Comparison of ENCODE assay signal across 9 mouse cellular contexts in the genomic region with DNA sequence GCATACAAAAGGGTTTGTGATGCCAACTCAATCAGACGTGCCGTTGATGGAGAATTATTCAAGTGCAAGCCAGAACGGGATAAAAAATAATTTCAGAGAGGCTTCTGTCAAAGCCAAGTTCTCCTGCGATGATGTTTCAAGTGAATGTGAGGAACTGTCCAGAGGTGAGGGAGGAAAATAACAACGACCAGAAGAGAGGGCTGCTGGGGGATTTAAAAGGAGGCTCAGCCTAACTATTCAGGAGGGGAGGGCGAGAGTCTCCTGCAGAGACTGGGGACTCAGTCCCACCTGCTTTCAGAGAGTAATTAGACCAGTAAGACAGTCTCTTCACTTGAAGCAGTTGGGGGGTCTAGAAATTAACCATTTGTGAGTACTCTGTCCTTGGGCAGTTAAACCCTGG.
DNase-seq lines count a peak whose midpoint lies in the region; ATAC-seq and TF ChIP-seq lines count a peak whose summit lies in the region.
"Had no signal": no experiment of that assay in that cellular context is flagged by ENCODE, and none has a peak within 500 bp of the region (broad histone marks: within the 10 kb centered on the region; RNA-seq: fewer than 3 reads in every experiment).

No protein-coding gene starts in this region.

- peaks cover 25% of the 10 kb centered on the region for H3K4me1 ChIP-seq in forebrain, embryonic 16.5 days (replicated peaks; ENCODE audit: control insufficient read depth, insufficient read depth, low read length)
- H3K4me1 ChIP-seq in midbrain, embryonic 11.5 days (ENCODE audit: control insufficient read depth, insufficient read depth, low read length), result peaks cover 7% of the 10 kb centered on the region; the same call in 1 of the 2 replicates
- peaks cover 9% of the 10 kb centered on the region for H3K4me1 ChIP-seq in stomach, embryonic 16.5 days (ENCODE audit: control insufficient read depth, insufficient read depth, low read length)

- H3K27me3 ChIP-seq in forebrain, embryonic 16.5 days (replicated peaks; ENCODE audit: control insufficient read depth, insufficient read depth, low read length), result no peaks in the 10 kb centered on the region
- H3K27me3 ChIP-seq in midbrain, embryonic 11.5 days (ENCODE audit: control insufficient read depth, insufficient read depth, low read length), result no peaks in the 10 kb centered on the region
- H3K27me3 ChIP-seq in stomach, embryonic 16.5 days (ENCODE audit: control insufficient read depth, insufficient read depth, low read length), result no peaks in the 10 kb centered on the region

- no peak for DNase-seq in layer of hippocampus, adult 2 months (ENCODE audit: low spot score in 2 of 2)
- DNase-seq in layer of hippocampus, postnatal 25 days (ENCODE audit: extremely low spot score in 1 of 2, low spot score in 1 of 2), result no peak
- no peak for DNase-seq in midbrain, embryonic 11.5 days (ENCODE audit: low spot score, missing footprints)
- no peak for DNase-seq in c-Kit-positive CD71-positive TER-119-positive erythroid progenitor cells, embryonic 14.5 days (ENCODE audit: low spot score)
- DNase-seq in right cerebral cortex, adult 2 months (ENCODE audit: low spot score in 2 of 2), result no peak
- no peak for DNase-seq in urinary bladder, postnatal 25 days (ENCODE audit: low spot score)
- DNase-seq: liver had no signal

- H3K9ac ChIP-seq in forebrain, embryonic 16.5 days (replicated peaks; ENCODE audit: low read depth, low read length), result peak overlapping the region; percentile 15
- no peak overlapping the region for H3K9ac ChIP-seq in midbrain, embryonic 11.5 days (ENCODE audit: low read length)
- H3K9ac ChIP-seq in stomach, embryonic 16.5 days (ENCODE audit: low read length), result no peak overlapping the region

- peak overlapping the region; percentile 54 for H3K27ac ChIP-seq in layer of hippocampus, adult 2 months
- peak overlapping the region; percentile 96 for H3K27ac ChIP-seq in forebrain, embryonic 16.5 days (ENCODE audit: low read length)
- peak overlapping the region; percentile 15 for H3K27ac ChIP-seq in midbrain, embryonic 11.5 days (ENCODE audit: low read depth, low read length)
- no peak overlapping the region for H3K27ac ChIP-seq in stomach, embryonic 16.5 days (ENCODE audit: low read length)

- H3K4me3 ChIP-seq in layer of hippocampus, adult 2 months, result peak overlapping the region; percentile 8; the same call in 1 of the 2 replicates
- 0 out of 2 replicates have a peak overlapping the region, but pooled peaks have one; percentile 2 for H3K4me3 ChIP-seq in forebrain, embryonic 16.5 days (replicated peaks; ENCODE audit: low read length)
- H3K4me3 ChIP-seq in midbrain, embryonic 11.5 days (ENCODE audit: low read depth, low read length), result no peak overlapping the region
- no peak overlapping the region for H3K4me3 ChIP-seq in stomach, embryonic 16.5 days (replicated peaks; ENCODE audit: low read length)

- H3K4me2 ChIP-seq in forebrain, embryonic 16.5 days (ENCODE audit: low read length), result peak overlapping the region; percentile 40
- H3K4me2 ChIP-seq in midbrain, embryonic 11.5 days, result no peak overlapping the region
- peak overlapping the region; percentile 27; the same call in 1 of the 2 replicates for H3K4me2 ChIP-seq in stomach, embryonic 16.5 days (ENCODE audit: low read depth, low read length)

- TF ChIP-seq CTCF in layer of hippocampus, adult 2 months (conservative IDR thresholded peaks at IDR 0.05), result no peak

- 3% methylated on average over 6 of the region's 6 CpGs for WGBS in forebrain, embryonic 16.5 days
- WGBS in midbrain, embryonic 11.5 days, result 44% methylated on average over 6 of the region's 6 CpGs
- 30% methylated on average over 6 of the region's 6 CpGs for WGBS in stomach, embryonic 16.5 days

- peak; percentile 56 for ATAC-seq in forebrain, embryonic 16.5 days
- ATAC-seq in midbrain, embryonic 11.5 days (ENCODE audit: low FRiP score), result peak; percentile 75
- ATAC-seq in stomach, embryonic 16.5 days (ENCODE audit: insufficient read depth, low FRiP score), result no peak

- H3K36me3 ChIP-seq in forebrain, embryonic 16.5 days (ENCODE audit: control insufficient read depth, insufficient read depth), result no peaks in the 10 kb centered on the region
- no peaks in the 10 kb centered on the region for H3K36me3 ChIP-seq in midbrain, embryonic 11.5 days (ENCODE audit: control insufficient read depth, insufficient read depth, low read length)
- no peaks in the 10 kb centered on the region for H3K36me3 ChIP-seq in stomach, embryonic 16.5 days (ENCODE audit: control insufficient read depth, insufficient read depth, low read length)

- H3K9me3 ChIP-seq in forebrain, embryonic 16.5 days (ENCODE audit: control insufficient read depth, low read length), result no peaks in the 10 kb centered on the region
- H3K9me3 ChIP-seq in midbrain, embryonic 11.5 days (ENCODE audit: control insufficient read depth, low read length), result no peaks in the 10 kb centered on the region
- no peaks in the 10 kb centered on the region for H3K9me3 ChIP-seq in stomach, embryonic 16.5 days (replicated peaks; ENCODE audit: control insufficient read depth, low read length)

Comparison
In these comparisons a context has a peak if more than half of its experiments do, and no peak if none do; other contexts are left out.
1. H3K4me3 ChIP-seq: peak in layer of hippocampus, adult 2 months (single experiment) and forebrain, embryonic 16.5 days (single experiment); none in midbrain, embryonic 11.5 days (single experiment) and stomach, embryonic 16.5 days (single experiment).